Mouse (Mus musculus) lung, embryonic 16.5 days (tissue): ENCODE measurements at regions not wholly inside any gene's neighbourhood (a gene's known extent, or its start where the extent isn't known, plus 50 kb on each side); places are given as distances from the start of the nearest gene placed in this dataset.

ENCODE experiments used
- ATAC-seq: fragments of 200-750 bp; cut with Nextera tagmentation; 2 replicates; pipeline ENCODE4 v1.8.0; 2017; ENCODE audit warnings: low read depth, mild to moderate bottlenecking, moderate library complexity
- H3K27ac ChIP-seq: fragments of 300-500 bp; sonication (generic); 2 replicates; pipeline ENCODE4 v1.5.1; 2014; ENCODE audit warnings: mild to moderate bottlenecking, control low read depth, low read length
- H3K27me3 ChIP-seq: fragments of 300-500 bp; sonication (generic); 2 replicates; pipeline ENCODE4 v1.6.1; 2014; ENCODE audit warnings: low read depth, low read length, mixed read lengths; ENCODE audit not compliant: control insufficient read depth, insufficient read depth
- H3K36me3 ChIP-seq: fragments of 300-500 bp; sonication (generic); 2 replicates; pipeline ENCODE4 v1.6.1; 2014; ENCODE audit warnings: low read length; ENCODE audit not compliant: control insufficient read depth, insufficient read depth
- H3K4me1 ChIP-seq: fragments of 300-500 bp; sonication (generic); replicated peaks from 2 replicates; pipeline ENCODE4 v1.6.1; 2014; ENCODE audit warnings: low read length, mixed read lengths; ENCODE audit not compliant: control insufficient read depth, insufficient read depth
- H3K4me2 ChIP-seq: fragments of 300-500 bp; sonication (generic); 2 replicates; pipeline ENCODE4 v1.6.1; 2014; ENCODE audit warnings: low read depth, low read length, control low read depth
- H3K4me3 ChIP-seq: fragments of 300-500 bp; sonication (generic); 2 replicates; pipeline ENCODE4 v1.5.1; 2014; ENCODE audit warnings: mild to moderate bottlenecking, low read length, control low read depth
- H3K9ac ChIP-seq: fragments of 300-500 bp; sonication (generic); 2 replicates; pipeline ENCODE4 v1.6.1; 2014; ENCODE audit warnings: low read length, control low read depth
- H3K9me3 ChIP-seq: fragments of 300-500 bp; sonication (generic); 2 replicates; pipeline ENCODE4 v1.6.1; 2016; ENCODE audit warnings: low read length; ENCODE audit not compliant: control insufficient read depth
- WGBS: fragments of 180-500 bp; shearing (Covaris S2); extraction: QIAGEN DNeasy Blood & Tissue Kit; methylation state at CpG from one replicate; pipeline ENCODE4 v1.1.7; 2014; 5-methylcytosine and 5-hydroxymethylcytosine counted together

- no peak overlapping the region for H3K9ac ChIP-seq
- H3K36me3 ChIP-seq, result no peaks in the 10 kb centered on the region
Measured at GRCm38 (mm10) chr16:78427470-78428041, 50.6 kb upstream of the Btg3 start.

More at GRCm38 (mm10) chr16:78427470-78428041, 50.6 kb upstream of the Btg3 start:
- Histone ChIP-seq H3K27me3 (no peaks in the 10 kb centered on the region), H3K27ac (no peak overlapping the region), H3K4me2 (peak overlapping the region; percentile 23), H3K9me3 (no peaks in the 10 kb centered on the region), H3K4me3 (no peak overlapping the region), H3K4me1 (no peaks in the 10 kb centered on the region)
- 37% methylated on average over 16 of the region's 16 CpGs for WGBS
- peak; percentile 66 for ATAC-seq
